Mouse (Mus musculus): ENCODE measurements at regions not wholly inside any gene's neighbourhood (a gene's known extent, or its start where the extent isn't known, plus 50 kb on each side); places are given as distances from the start of the nearest gene placed in this dataset.

GRCm38 (mm10) chr11:114231841-114232240 lies 165.0 kb upstream of the Sdk2 start:
- no peak for ATAC-seq (replicated peaks; ENCODE audit: poor library complexity, severe bottlenecking)

GRCm38 (mm10) chr11:114229763-114230162 lies 162.9 kb upstream of the Sdk2 start:
- ATAC-seq (replicated peaks; ENCODE audit: poor library complexity, severe bottlenecking): no peak

GRCm38 (mm10) chr11:114229196-114229595 lies 162.3 kb upstream of the Sdk2 start:
- no peak for ATAC-seq (replicated peaks; ENCODE audit: poor library complexity, severe bottlenecking)

- peak; percentile 93 for ATAC-seq (replicated peaks; ENCODE audit: poor library complexity, severe bottlenecking)
Observed at GRCm38 (mm10) chr11:114226553-114226952, 159.7 kb upstream of the Sdk2 start.

GRCm38 (mm10) chr11:114224706-114225105 lies 157.9 kb upstream of the Sdk2 start:
- peak; percentile 34 for ATAC-seq (replicated peaks; ENCODE audit: poor library complexity, severe bottlenecking)

GRCm38 (mm10) chr11:114223061-114223460 lies 156.2 kb upstream of the Sdk2 start:
- ATAC-seq (replicated peaks; ENCODE audit: poor library complexity, severe bottlenecking): no peak

GRCm38 (mm10) chr11:114220466-114220865 lies 153.6 kb upstream of the Sdk2 start:
- ATAC-seq (replicated peaks; ENCODE audit: poor library complexity, severe bottlenecking): no peak

GRCm38 (mm10) chr11:114218732-114219506 lies 152.1 kb upstream of the Sdk2 start:
- ATAC-seq (replicated peaks; ENCODE audit: poor library complexity, severe bottlenecking): no peak

GRCm38 (mm10) chr11:114217245-114217757 lies 150.5 kb upstream of the Sdk2 start:
- 0 out of 2 replicates have a peak, but pooled peaks have one; percentile 26 for ATAC-seq (replicated peaks; ENCODE audit: poor library complexity, severe bottlenecking)

GRCm38 (mm10) chr11:114216493-114216892 lies 149.6 kb upstream of the Sdk2 start:
- ATAC-seq (replicated peaks; ENCODE audit: poor library complexity, severe bottlenecking): 0 out of 2 replicates have a peak, but pooled peaks have one; percentile 18

GRCm38 (mm10) chr11:114215256-114215655 lies 148.4 kb upstream of the Sdk2 start:
- ATAC-seq (replicated peaks; ENCODE audit: poor library complexity, severe bottlenecking): no peak

GRCm38 (mm10) chr11:114212136-114212535 lies 145.3 kb upstream of the Sdk2 start:
- ATAC-seq (replicated peaks; ENCODE audit: poor library complexity, severe bottlenecking): no peak

- peak; percentile 77 for ATAC-seq (replicated peaks; ENCODE audit: poor library complexity, severe bottlenecking)
Observed at GRCm38 (mm10) chr11:114205192-114205591, 138.3 kb upstream of the Sdk2 start.

GRCm38 (mm10) chr11:114203416-114203815 lies 136.6 kb upstream of the Sdk2 start:
- ATAC-seq (replicated peaks; ENCODE audit: poor library complexity, severe bottlenecking): no peak

GRCm38 (mm10) chr11:114202486-114202885 lies 135.6 kb upstream of the Sdk2 start:
- no peak for ATAC-seq (replicated peaks; ENCODE audit: poor library complexity, severe bottlenecking)

- ATAC-seq (replicated peaks; ENCODE audit: poor library complexity, severe bottlenecking): no peak
Observed at GRCm38 (mm10) chr11:114199081-114199586, 132.3 kb upstream of the Sdk2 start.

GRCm38 (mm10) chr11:114198317-114199032 lies 131.6 kb upstream of the Sdk2 start:
- no peak for ATAC-seq (replicated peaks; ENCODE audit: poor library complexity, severe bottlenecking)

GRCm38 (mm10) chr11:114195291-114195690 lies 128.4 kb upstream of the Sdk2 start:
- no peak for ATAC-seq (replicated peaks; ENCODE audit: poor library complexity, severe bottlenecking)

- ATAC-seq (replicated peaks; ENCODE audit: poor library complexity, severe bottlenecking): peak; percentile 90
Observed at GRCm38 (mm10) chr11:114194055-114194706, 127.3 kb upstream of the Sdk2 start.

- ATAC-seq (replicated peaks; ENCODE audit: poor library complexity, severe bottlenecking): no peak
Observed at GRCm38 (mm10) chr11:114193018-114193417, 126.2 kb upstream of the Sdk2 start.

- ATAC-seq (replicated peaks; ENCODE audit: poor library complexity, severe bottlenecking): no peak
Observed at GRCm38 (mm10) chr11:114191661-114192060, 124.8 kb upstream of the Sdk2 start.
